Mouse (Mus musculus): ENCODE results near the gene Yars. TPM values are rescaled to one million over a fixed set of nuclear protein-coding genes. Genes with fewer than 3 reads are reported as not detected.

Yars gene
- polyA plus RNA-seq, 1 experiment = 28.2 TPM

- WGBS = 84% methylated on average over 3 of the region's 3 CpGs
- Histone ChIP-seq H3K4me1 (ENCODE audit: control insufficient read depth, insufficient read depth, low read length) (no peaks in the 10 kb centered on the region; the same call in 1 of the 2 replicates), H3K27ac (ENCODE audit: control insufficient read depth, insufficient read depth, low read depth, low read length, poor library complexity) (no peak overlapping the region), H3K4me3 (replicated peaks; ENCODE audit: control insufficient read depth, low read depth, low read length) (no peak overlapping the region)
- TF ChIP-seq POLR2A (IDR thresholded peaks at IDR 0.05; ENCODE audit: borderline replicate concordance, control insufficient read depth, low read depth, low read length) (no peak), CTCF (IDR thresholded peaks at IDR 0.05; ENCODE audit: control insufficient read depth, insufficient read depth, low read length) (no peak)
Observed at GRCm38 (mm10) chr4:129254571-129254970, 65.0 kb downstream of the Yars start.

- no peak overlapping the region for H3K4me3 ChIP-seq (replicated peaks; ENCODE audit: control insufficient read depth, low read depth, low read length)
- WGBS = 28% methylated on average over 8 of the region's 8 CpGs
- H3K4me1 ChIP-seq (ENCODE audit: control insufficient read depth, insufficient read depth, low read length) = no peaks in the 10 kb centered on the region; the same call in 1 of the 2 replicates
- no peak overlapping the region for H3K27ac ChIP-seq (ENCODE audit: control insufficient read depth, insufficient read depth, low read depth, low read length, poor library complexity)
- TF ChIP-seq CTCF (IDR thresholded peaks at IDR 0.05; ENCODE audit: control insufficient read depth, insufficient read depth, low read length) (no peak), POLR2A (IDR thresholded peaks at IDR 0.05; ENCODE audit: borderline replicate concordance, control insufficient read depth, low read depth, low read length) (no peak)
Observed at GRCm38 (mm10) chr4:129256450-129257380, 67.2 kb downstream of the Yars start.

GRCm38 (mm10) chr4:129259101-129259500, 69.5 kb downstream of the Yars start:
- no peak overlapping the region for H3K27ac ChIP-seq (ENCODE audit: control insufficient read depth, insufficient read depth, low read depth, low read length, poor library complexity)
- H3K4me1 ChIP-seq (ENCODE audit: control insufficient read depth, insufficient read depth, low read length) = peaks cover 1% of the 10 kb centered on the region; the same call in 1 of the 2 replicates
- H3K4me3 ChIP-seq (replicated peaks; ENCODE audit: control insufficient read depth, low read depth, low read length) = no peak overlapping the region
- TF ChIP-seq POLR2A (IDR thresholded peaks at IDR 0.05; ENCODE audit: borderline replicate concordance, control insufficient read depth, low read depth, low read length) = no peak
- TF ChIP-seq CTCF (IDR thresholded peaks at IDR 0.05; ENCODE audit: control insufficient read depth, insufficient read depth, low read length) = no peak
- WGBS = 86% methylated on average over 4 of the region's 4 CpGs

GRCm38 (mm10) chr4:129260678-129261077, 71.1 kb downstream of the Yars start:
- Histone ChIP-seq H3K4me3 (replicated peaks; ENCODE audit: control insufficient read depth, low read depth, low read length) (no peak overlapping the region), H3K4me1 (ENCODE audit: control insufficient read depth, insufficient read depth, low read length) (peaks cover 1% of the 10 kb centered on the region; the same call in 1 of the 2 replicates), H3K27ac (ENCODE audit: control insufficient read depth, insufficient read depth, low read depth, low read length, poor library complexity) (no peak overlapping the region)
- 48% methylated on average over 6 of the region's 6 CpGs for WGBS
- TF ChIP-seq POLR2A (IDR thresholded peaks at IDR 0.05; ENCODE audit: borderline replicate concordance, control insufficient read depth, low read depth, low read length) (no peak), CTCF (IDR thresholded peaks at IDR 0.05; ENCODE audit: control insufficient read depth, insufficient read depth, low read length) (no peak)

GRCm38 (mm10) chr4:129261196-129261595, 71.6 kb downstream of the Yars start, which contains the start of gene C77080:
C77080 (minus strand) TSS chr4:129261404.
- H3K4me1 ChIP-seq (ENCODE audit: control insufficient read depth, insufficient read depth, low read length) = peaks cover 1% of the 10 kb centered on the region; the same call in 1 of the 2 replicates
- WGBS = 33% methylated on average over 2 of the region's 4 CpGs

GRCm38 (mm10) chr4:129263225-129264021, 73.9 kb downstream of the Yars start:
- WGBS = 9% methylated on average over 19 of the region's 19 CpGs
- no peak for TF ChIP-seq POLR2A (IDR thresholded peaks at IDR 0.05; ENCODE audit: borderline replicate concordance, control insufficient read depth, low read depth, low read length)
- TF ChIP-seq CTCF (IDR thresholded peaks at IDR 0.05; ENCODE audit: control insufficient read depth, insufficient read depth, low read length) = no peak
- no peak overlapping the region for H3K27ac ChIP-seq (ENCODE audit: control insufficient read depth, insufficient read depth, low read depth, low read length, poor library complexity)
- H3K4me1 ChIP-seq (ENCODE audit: control insufficient read depth, insufficient read depth, low read length) = peaks cover 1% of the 10 kb centered on the region; the same call in 1 of the 2 replicates
- no peak overlapping the region for H3K4me3 ChIP-seq (replicated peaks; ENCODE audit: control insufficient read depth, low read depth, low read length)

More at GRCm38 (mm10) chr4:129261196-129261595, 71.6 kb downstream of the Yars start, which contains the start of gene C77080:
- TF ChIP-seq CTCF (IDR thresholded peaks at IDR 0.05; ENCODE audit: control insufficient read depth, insufficient read depth, low read length) (no peak), POLR2A (IDR thresholded peaks at IDR 0.05; ENCODE audit: borderline replicate concordance, control insufficient read depth, low read depth, low read length) (no peak)
- H3K27ac ChIP-seq (ENCODE audit: control insufficient read depth, insufficient read depth, low read depth, low read length, poor library complexity) = no peak within 1 kb of the TSS
- H3K4me3 ChIP-seq (replicated peaks; ENCODE audit: control insufficient read depth, low read depth, low read length) = no peak within 1 kb of the TSS

DNA sequence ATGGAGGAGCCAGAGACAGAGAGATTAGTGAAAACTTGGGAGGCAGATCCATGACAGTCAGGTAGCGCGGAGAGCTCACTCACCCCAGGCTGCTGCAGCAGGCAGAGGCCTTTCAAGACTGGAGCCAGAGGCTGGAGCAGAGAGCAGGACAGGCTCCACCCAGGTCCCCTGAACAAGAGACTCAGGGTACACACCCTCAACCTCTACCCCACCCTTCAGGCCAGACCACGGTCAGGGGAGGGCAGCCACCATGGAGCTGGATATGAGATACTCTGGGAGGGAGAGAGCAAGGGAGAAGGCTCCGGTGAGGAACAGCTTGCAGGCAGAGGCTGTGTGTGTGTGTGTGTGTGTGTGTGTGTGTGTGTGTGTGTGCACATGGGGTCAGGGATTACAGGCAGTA, 76.6 kb downstream of the Yars start:
- WGBS = 83% methylated on average over 4 of the region's 4 CpGs
- H3K4me3 ChIP-seq (replicated peaks; ENCODE audit: control insufficient read depth, low read depth, low read length) = no peak overlapping the region
- peaks cover 1% of the 10 kb centered on the region; the same call in 1 of the 2 replicates for H3K4me1 ChIP-seq (ENCODE audit: control insufficient read depth, insufficient read depth, low read length)
- no peak for TF ChIP-seq POLR2A (IDR thresholded peaks at IDR 0.05; ENCODE audit: borderline replicate concordance, control insufficient read depth, low read depth, low read length)
- TF ChIP-seq CTCF (IDR thresholded peaks at IDR 0.05; ENCODE audit: control insufficient read depth, insufficient read depth, low read length) = no peak
- H3K27ac ChIP-seq (ENCODE audit: control insufficient read depth, insufficient read depth, low read depth, low read length, poor library complexity) = no peak overlapping the region

DNA sequence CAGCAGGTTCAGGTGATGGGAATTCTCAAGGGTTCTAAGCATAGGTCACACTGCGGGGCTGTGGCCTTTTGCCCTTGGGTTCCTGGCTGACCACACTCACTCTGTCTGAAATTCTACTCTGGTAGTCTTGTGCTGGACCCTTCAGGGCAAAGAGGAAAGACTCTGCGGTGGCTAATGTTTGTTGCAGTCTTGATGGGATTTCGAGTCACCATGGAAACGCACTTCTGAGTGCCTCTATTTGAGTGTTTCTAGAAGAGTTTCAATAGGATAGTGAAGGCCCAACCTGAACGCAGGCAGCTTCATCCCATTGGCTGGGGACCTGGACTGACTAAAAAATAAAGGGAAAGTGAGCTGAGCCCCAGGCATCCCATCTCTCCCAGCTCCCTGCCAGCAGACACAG, 77.3 kb downstream of the Yars start:
- H3K4me3 ChIP-seq (replicated peaks; ENCODE audit: control insufficient read depth, low read depth, low read length) = no peak overlapping the region
- H3K27ac ChIP-seq (ENCODE audit: control insufficient read depth, insufficient read depth, low read depth, low read length, poor library complexity) = no peak overlapping the region
- TF ChIP-seq CTCF (IDR thresholded peaks at IDR 0.05; ENCODE audit: control insufficient read depth, insufficient read depth, low read length) = no peak
- no peak for TF ChIP-seq POLR2A (IDR thresholded peaks at IDR 0.05; ENCODE audit: borderline replicate concordance, control insufficient read depth, low read depth, low read length)
- WGBS = 91% methylated on average over 5 of the region's 5 CpGs
- peaks cover 1% of the 10 kb centered on the region; the same call in 1 of the 2 replicates for H3K4me1 ChIP-seq (ENCODE audit: control insufficient read depth, insufficient read depth, low read length)

All from bone marrow, adult 2 months (tissue).